10 mouse cellular contexts compared by ENCODE assay signal in the genomic region with DNA sequence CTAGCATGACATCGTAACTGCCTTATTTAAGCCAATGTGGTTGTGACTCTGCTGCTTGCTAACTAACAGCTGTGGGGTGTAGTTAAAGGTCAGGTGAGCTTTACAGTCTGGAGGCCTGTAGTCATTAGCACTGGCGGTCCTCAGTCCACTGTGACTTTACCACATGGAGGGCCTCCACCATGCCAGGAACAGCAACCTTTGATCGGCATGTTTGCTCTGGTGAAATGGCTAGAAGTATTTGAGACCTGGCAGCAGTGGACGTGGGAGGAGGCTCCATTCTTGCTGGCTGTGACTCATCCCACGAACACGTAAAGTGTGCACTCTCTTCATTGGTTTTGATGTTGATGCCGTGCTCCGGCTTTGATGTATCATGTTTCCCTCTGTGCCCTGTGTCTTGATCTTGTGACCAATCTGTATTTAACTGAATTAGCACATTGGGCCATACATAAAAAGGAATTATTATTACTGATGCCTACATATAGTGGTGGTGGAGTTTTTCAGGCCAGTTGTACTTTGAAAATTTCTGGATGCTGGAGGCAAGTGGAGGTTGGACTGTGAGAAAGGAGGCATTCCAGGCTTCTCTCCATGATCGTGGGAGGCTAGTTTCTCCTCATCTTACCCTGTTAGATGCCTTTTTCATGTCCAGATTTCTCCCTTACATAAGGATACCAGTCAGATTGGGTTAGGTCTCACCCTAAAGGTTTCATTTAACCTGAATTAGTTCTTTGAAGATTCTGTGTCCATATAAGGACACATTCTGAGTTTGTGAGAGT. TPM values are rescaled to one million over a fixed set of nuclear protein-coding genes. Genes with fewer than 3 reads are reported as not detected.
DNase-seq lines count a peak whose midpoint lies in the region.
"Had no signal": no experiment of that assay in that cellular context is flagged by ENCODE, and none has a peak within 500 bp of the region (broad histone marks: within the 10 kb centered on the region; RNA-seq: fewer than 3 reads in every experiment).

No protein-coding gene starts in this region.

- peak; percentile 20 for DNase-seq in adrenal gland, adult 8-10 months
- no peak for DNase-seq in adrenal gland, postnatal 10 days
- DNase-seq in right cerebral cortex, adult 18-20 months = peak; percentile 70
- DNase-seq in right cerebral cortex, postnatal 4 days = no peak
- peak; percentile 93 for DNase-seq in fibroblast of lung, adult 2 months (ENCODE audit: low read depth)
- peak; percentile 31 to 54 for DNase-seq in lung, postnatal 4 days
- no peak for DNase-seq in ovary, postnatal 36 days (ENCODE audit: low spot score)
- DNase-seq in layer of hippocampus, adult 18-20 months (ENCODE audit: low spot score in 2 of 2) = no peak
- DNase-seq: liver, embryonic 13.5 days had no signal

RNA-seq across cellular contexts. Expression of a gene that starts 5.9 kb away (rescaled TPM):
- not detected for total RNA-seq in adrenal gland, adult 8-10 months (2022)
- total RNA-seq in adrenal gland, postnatal 10 days (2021) = not detected
- not detected for total RNA-seq in layer of hippocampus, adult 18-20 months (2021)
- total RNA-seq: CH12.LX had no signal

Comparison
In these comparisons a context has a peak if more than half of its experiments do, and no peak if none do; other contexts are left out.
1. DNase-seq: peak in adrenal gland, adult 8-10 months (single experiment), right cerebral cortex, adult 18-20 months (single experiment), fibroblast of lung, adult 2 months (single experiment) and lung, postnatal 4 days (2 of 2); none in adrenal gland, postnatal 10 days (single experiment), right cerebral cortex, postnatal 4 days (single experiment), ovary, postnatal 36 days (single experiment) and layer of hippocampus, adult 18-20 months (0 of 2).